Mouse (Mus musculus): ENCODE measurements at regions not wholly inside any gene's neighbourhood (a gene's known extent, or its start where the extent isn't known, plus 50 kb on each side); places are given as distances from the start of the nearest gene placed in this dataset.

DNA sequence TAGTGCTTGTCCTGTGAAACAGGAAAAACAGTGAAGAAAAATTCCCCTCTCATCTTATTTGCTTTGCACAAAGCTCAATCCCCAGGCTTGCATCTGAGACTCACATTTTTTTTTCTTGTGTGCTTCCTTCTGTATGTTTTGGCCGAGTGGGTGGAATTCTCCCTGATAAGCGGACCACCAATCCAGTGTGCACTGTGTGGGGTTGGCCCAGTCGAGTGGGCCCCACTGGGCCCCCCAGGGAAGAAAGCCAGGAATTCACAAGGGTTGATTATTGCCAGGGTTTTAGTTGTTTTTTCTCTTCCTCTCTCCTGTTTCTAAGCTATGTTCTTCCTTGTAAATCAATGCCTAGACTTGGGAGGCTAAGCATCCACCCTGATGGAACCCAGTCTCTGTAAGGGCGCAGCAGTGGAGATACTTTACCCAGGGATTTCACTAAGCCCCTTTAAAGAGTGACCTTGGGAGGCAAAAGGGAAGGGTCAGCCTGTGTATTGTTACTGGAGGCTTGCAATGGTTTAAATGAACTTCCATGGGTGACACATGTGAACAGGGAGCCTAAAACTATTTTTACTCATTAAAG is 120.3 kb downstream of the Gm10295 start:
- no peak for TF ChIP-seq CTCF (IDR thresholded peaks at IDR 0.05)
- TF ChIP-seq EP300 (IDR thresholded peaks at IDR 0.05) = no peak
